Mouse (Mus musculus) liver, embryonic 14.5 days (tissue): ENCODE results near the gene Spin1. TPM values are rescaled to one million over a fixed set of nuclear protein-coding genes. Genes with fewer than 3 reads are reported as not detected.
A peak's percentile ranks its signal among the peaks of the same experiment; 100 is the strongest.

Experiments
- ATAC-seq: fragments of 200-750 bp; cut with Nextera tagmentation; 2 replicates; pipeline ENCODE4 v1.8.0; 2017; ENCODE audit warnings: moderate number of reproducible peaks, mild to moderate bottlenecking, moderate library complexity; ENCODE audit not compliant: insufficient read depth
- DNase-seq, 3 experiments: peaks; one replicate each; pipeline ENCODE4 v3.0.0-alpha.2; 2012 to 2013; ENCODE audit warnings: low read depth in 3 of 3, low spot score in 3 of 3
- H3K27ac ChIP-seq: fragments of 300-500 bp; sonication (generic); 2 replicates; pipeline ENCODE4 v1.5.1; 2014; ENCODE audit warnings: moderate library complexity, mild to moderate bottlenecking, control low read depth, inconsistent platforms
- H3K27me3 ChIP-seq: fragments of 300-500 bp; sonication (generic); 2 replicates; pipeline ENCODE4 v1.6.1; 2014; ENCODE audit warnings: mild to moderate bottlenecking, low read length, moderate library complexity; ENCODE audit not compliant: control insufficient read depth, insufficient read depth
- H3K36me3 ChIP-seq: fragments of 300-500 bp; sonication (generic); replicated peaks from 2 replicates; pipeline ENCODE4 v1.6.1; 2014; ENCODE audit warnings: low read depth; ENCODE audit not compliant: control insufficient read depth, insufficient read depth
- H3K4me1 ChIP-seq, 2 experiments: fragments of 200-500 bp in 1 of 2; fragments of 300-500 bp in 1 of 2; sonication (generic) in 1 of 2; replicated peaks; 2 replicates each; pipeline ENCODE4 v1.6.1; 2012 to 2014; ENCODE audit warnings: antibody characterized with exemption in 1 of 2, inconsistent platforms in 1 of 2, low read length in 1 of 2; ENCODE audit not compliant: control insufficient read depth in 2 of 2, insufficient read depth in 2 of 2
- H3K4me2 ChIP-seq: fragments of 300-500 bp; sonication (generic); 2 replicates; pipeline ENCODE4 v1.6.1; 2014; ENCODE audit warnings: low read depth, mild to moderate bottlenecking, control low read depth, moderate library complexity
- H3K4me3 ChIP-seq, 2 experiments: fragments of 200-500 bp in 1 of 2; fragments of 300-500 bp in 1 of 2; sonication (generic) in 1 of 2; 2 replicates each; pipeline ENCODE4 v1.5.1; 2012 to 2014; ENCODE audit warnings: low read depth in 2 of 2, low read length in 2 of 2, mild to moderate bottlenecking in 2 of 2, control low read depth in 1 of 2, inconsistent platforms in 1 of 2, moderate library complexity in 1 of 2; ENCODE audit not compliant: insufficient read depth in 1 of 2
- H3K9ac ChIP-seq: fragments of 300-500 bp; sonication (generic); replicated peaks from 2 replicates; pipeline ENCODE4 v1.6.1; 2014; ENCODE audit warnings: mild to moderate bottlenecking, control low read depth, moderate library complexity
- H3K9me3 ChIP-seq: fragments of 300-500 bp; sonication (generic); 2 replicates; pipeline ENCODE4 v1.6.1; 2016; ENCODE audit warnings: low read length, mixed read lengths; ENCODE audit not compliant: control insufficient read depth
- CTCF ChIP-seq: IDR thresholded peaks from 2 replicates; pipeline ENCODE4 v1.5.1; 2016; ENCODE audit warnings: antibody characterized with exemption, low read depth, control low read depth
- EP300 ChIP-seq: IDR thresholded peaks from 2 replicates; pipeline ENCODE4 v1.6.1; 2016; ENCODE audit warnings: antibody characterized with exemption, low read depth
- WGBS: fragments of 180-500 bp; shearing (Covaris S2); extraction: QIAGEN DNeasy Blood & Tissue Kit; methylation state at CpG from one replicate; pipeline ENCODE4 v1.1.7; 2014; ENCODE audit not compliant: insufficient replicate concordance; 5-methylcytosine and 5-hydroxymethylcytosine counted together
- polyA plus RNA-seq, 2 experiments: library from polyadenylated mRNA; depleted of rRNA in 1 of 2; stranded (reverse) in 1 of 2; unstranded in 1 of 2; fragments of >200 nt; fragmentation: Nextera tagmentation in 1 of 2; extraction: Ambion mirVana in 1 of 2; gene quantifications; 2 replicates each; pipeline versions ENCODE4 v1.2.1 to v1.2.3; 2012 to 2014

The Spin1 gene
- polyA plus RNA-seq, 2 experiments = 5.2 to 9.3 TPM

- ATAC-seq = no peak
- TF ChIP-seq CTCF (no peak), EP300 (no peak)
- no peaks in the 10 kb centered on the region; the same call in 1 of the 2 replicates for H3K36me3 ChIP-seq
- H3K9ac ChIP-seq = no peak overlapping the region
- H3K4me3 ChIP-seq = no peak overlapping the region
- H3K9me3 ChIP-seq = no peaks in the 10 kb centered on the region
- H3K4me1 ChIP-seq = peaks cover 2 to 34% of the 10 kb centered on the region in 2 experiments; a peak in 2 of 4 replicates
- H3K27me3 ChIP-seq = no peaks in the 10 kb centered on the region
- no peak overlapping the region for H3K27ac ChIP-seq
- no peak for DNase-seq
- H3K4me2 ChIP-seq = peak overlapping the region; percentile 17; the same call in 1 of the 2 replicates
- 4% methylated on average over 4 of the region's 4 CpGs for WGBS
Observed at GRCm38 (mm10) chr13:51120734-51121133, 20.1 kb downstream of the Spin1 start.

DNA sequence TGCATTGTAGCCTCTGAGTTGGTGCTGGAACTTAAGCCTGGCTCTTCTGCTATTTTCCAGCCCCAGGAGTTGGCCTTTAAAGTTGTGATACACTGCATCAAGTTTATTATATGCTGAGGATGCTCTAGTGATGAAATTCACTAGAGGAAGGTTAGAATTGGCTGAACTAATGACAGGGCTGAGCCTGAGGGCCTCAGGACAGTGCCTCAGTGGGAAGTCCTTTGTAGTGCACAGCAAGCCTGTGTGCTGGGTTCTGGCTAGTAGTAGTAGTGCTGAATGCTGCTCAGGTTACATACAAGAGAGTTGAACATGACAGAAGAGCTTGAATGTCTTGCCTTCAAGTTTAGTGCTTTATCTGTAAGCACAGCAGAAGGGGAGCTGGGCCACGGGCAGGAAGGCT is 21.3 kb downstream of the Spin1 start:
- DNase-seq = no peak
- Histone ChIP-seq H3K9me3 (no peaks in the 10 kb centered on the region), H3K9ac (no peak overlapping the region), H3K4me2 (no peak overlapping the region), H3K36me3 (no peaks in the 10 kb centered on the region; the same call in 1 of the 2 replicates), H3K27ac (no peak overlapping the region), H3K27me3 (no peaks in the 10 kb centered on the region), H3K4me3 (no peak overlapping the region), H3K4me1 (peaks cover 2 to 31% of the 10 kb centered on the region in 2 experiments; a peak in 2 of 4 replicates)
- no peak for TF ChIP-seq CTCF
- 15% methylated on average over 1 of the region's 1 CpGs for WGBS
- no peak for ATAC-seq

- no peak overlapping the region for H3K27ac ChIP-seq
- H3K4me3 ChIP-seq = no peak overlapping the region
- TF ChIP-seq EP300 (no peak), CTCF (no peak)
- no peak overlapping the region for H3K4me2 ChIP-seq
- H3K27me3 ChIP-seq = no peaks in the 10 kb centered on the region
- no peak for ATAC-seq
- 64% methylated on average over 8 of the region's 8 CpGs for WGBS
- no peak for DNase-seq
- H3K9me3 ChIP-seq = no peaks in the 10 kb centered on the region
- H3K9ac ChIP-seq = no peak overlapping the region
- no peaks in the 10 kb centered on the region; the same call in 1 of the 2 replicates for H3K36me3 ChIP-seq
- H3K4me1 ChIP-seq = peaks cover 2 to 31% of the 10 kb centered on the region in 2 experiments; a peak in 2 of 4 replicates
Observed at GRCm38 (mm10) chr13:51122771-51123170, 22.1 kb downstream of the Spin1 start.

GRCm38 (mm10) chr13:51125357-51125756 is 24.7 kb downstream of the Spin1 start:
- no peak overlapping the region for H3K9ac ChIP-seq
- H3K27me3 ChIP-seq = no peaks in the 10 kb centered on the region
- H3K4me2 ChIP-seq = no peak overlapping the region
- H3K4me1 ChIP-seq = peaks cover 2 to 22% of the 10 kb centered on the region in 2 experiments; a peak in 2 of 4 replicates
- no peak overlapping the region for H3K27ac ChIP-seq
- TF ChIP-seq CTCF = no peak
- TF ChIP-seq EP300 = no peak
- no peaks in the 10 kb centered on the region; the same call in 1 of the 2 replicates for H3K36me3 ChIP-seq
- DNase-seq (no peak), ATAC-seq (no peak)
- 74% methylated on average over 8 of the region's 8 CpGs for WGBS
- H3K9me3 ChIP-seq = no peaks in the 10 kb centered on the region
- no peak overlapping the region for H3K4me3 ChIP-seq

- Histone ChIP-seq H3K9ac (no peak overlapping the region), H3K27me3 (no peaks in the 10 kb centered on the region), H3K9me3 (no peaks in the 10 kb centered on the region), H3K4me1 (peaks cover 0 to 3% of the 10 kb centered on the region in 2 experiments; a peak in 1 of 4 replicates), H3K4me3 (no peak overlapping the region), H3K27ac (no peak overlapping the region), H3K36me3 (no peaks in the 10 kb centered on the region; the same call in 1 of the 2 replicates), H3K4me2 (no peak overlapping the region)
- no peak for TF ChIP-seq CTCF
- TF ChIP-seq EP300 = no peak
- DNase-seq = no peak
- WGBS = 16% methylated on average over 2 of the region's 2 CpGs
- ATAC-seq = no peak
Observed at GRCm38 (mm10) chr13:51127906-51128305, 27.2 kb downstream of the Spin1 start.
